Mouse (Mus musculus) left cerebral cortex, postnatal 14 days (tissue): ENCODE measurements around the gene Zdhhc9. TPM values are rescaled to one million over a fixed set of nuclear protein-coding genes. Genes with fewer than 3 reads are reported as not detected.

ENCODE experiments used
- DNase-seq, 2 experiments: peaks; one replicate each; pipeline ENCODE4 v3.0.0; 2021 to 2022; ENCODE audit warnings: low spot score in 2 of 2, mixed read lengths in 1 of 2
- intact Hi-C: fragments of 180-260 bp; cut with DNase I; formaldehyde crosslinking; loops from one replicate; pipeline ENCODE4 v1.15.1; 2025
- total RNA-seq, 2 experiments: library from RNA; stranded (reverse); gene quantifications; 2 replicates each; pipeline ENCODE4 v1.2.3; 2021

Zdhhc9 gene
- total RNA-seq, 2 experiments from 2014 or later = 63.5 to 66.9 TPM

- DNase-seq = no peak
- intact Hi-C loops = no loop called here
Measured at GRCm38 (mm10) chrX:48193235-48194152, 15.2 kb downstream of the Zdhhc9 start.

DNA sequence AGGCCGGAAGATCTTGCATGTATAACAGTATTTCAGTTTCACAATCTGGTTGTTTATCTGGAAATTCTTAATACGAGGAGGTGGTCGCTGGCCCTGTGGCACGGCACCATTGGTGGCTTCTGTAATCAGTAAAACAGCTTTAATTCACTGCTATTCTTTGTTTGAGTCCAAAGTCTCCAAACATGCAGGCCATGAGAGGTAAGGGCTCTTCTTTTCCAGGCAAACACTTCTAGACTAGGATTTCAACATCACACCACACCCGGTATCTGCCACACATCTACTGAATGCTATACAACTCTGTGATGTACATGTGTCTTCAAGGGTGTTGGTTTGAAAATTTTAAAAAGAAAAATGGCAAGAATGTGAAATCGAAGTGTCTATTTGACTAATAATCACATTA, 17.4 kb downstream of the Zdhhc9 start:
- DNase-seq = no peak
- intact Hi-C loops = no loop called here

DNA sequence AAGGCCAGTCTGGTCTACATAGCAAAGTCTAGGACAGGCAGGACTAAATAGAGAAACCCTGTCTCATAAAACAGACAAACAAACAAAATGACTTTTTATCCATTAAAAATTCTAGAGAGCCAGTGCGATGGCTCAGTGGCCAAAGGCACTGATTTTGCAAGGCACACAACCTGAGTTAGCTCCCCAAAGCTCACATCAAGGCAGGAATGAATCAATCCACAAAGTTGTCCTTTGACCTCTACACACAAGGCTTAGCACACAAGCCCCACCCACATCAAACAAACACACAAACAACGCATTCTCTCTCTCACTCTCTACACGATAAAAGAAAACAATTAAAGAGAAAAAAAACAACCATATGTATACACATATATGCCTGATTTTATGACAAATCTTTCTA, 24.0 kb downstream of the Zdhhc9 start:
- DNase-seq = no peak
- intact Hi-C loops = no loop called here

DNA sequence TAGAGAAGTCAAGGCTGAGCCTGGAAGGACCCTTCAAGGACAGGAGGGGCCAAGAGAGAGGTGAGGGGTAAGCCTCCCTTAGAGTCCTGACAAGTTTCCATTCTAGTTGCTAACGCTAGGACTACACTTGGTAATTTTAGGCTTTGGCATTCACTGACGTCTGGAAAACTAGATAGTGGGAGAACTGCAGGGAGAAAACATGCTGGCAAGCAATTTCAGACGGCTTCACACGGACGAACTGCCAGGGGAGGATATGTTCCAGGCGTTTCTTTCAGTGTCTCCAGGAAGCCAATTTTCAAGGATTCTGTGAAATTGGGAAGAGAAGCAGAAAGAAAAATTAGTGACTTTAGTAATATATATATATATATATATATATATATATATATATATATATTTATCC, 26.8 kb downstream of the Zdhhc9 start:
- intact Hi-C loops = no loop called here
- DNase-seq = peak in 1 of 2 experiments; percentile 28

DNA sequence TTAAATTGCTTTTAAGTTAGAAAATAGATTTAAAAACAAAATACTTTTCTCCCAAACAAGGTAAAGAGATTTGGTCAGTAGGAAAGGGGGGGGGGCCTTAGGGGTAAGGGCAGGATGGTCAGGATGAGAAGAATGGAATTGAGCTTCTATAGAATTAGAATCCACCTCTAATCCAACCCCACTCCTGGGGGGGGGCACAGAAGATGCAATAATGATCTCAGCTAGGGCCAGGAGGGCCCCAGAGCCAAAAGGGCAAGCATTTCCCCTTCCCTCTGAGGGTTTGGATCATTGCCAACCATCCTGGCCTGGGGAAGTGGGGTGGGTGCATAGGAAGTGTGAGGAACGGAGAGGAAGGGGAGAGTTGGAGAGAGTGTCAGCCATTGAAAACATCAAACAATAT, 38.3 kb downstream of the Zdhhc9 start:
- intact Hi-C loops = no loop called here
- DNase-seq = no peak

GRCm38 (mm10) chrX:48169892-48170291, 38.8 kb downstream of the Zdhhc9 start:
- DNase-seq = no peak
- intact Hi-C loops = no loop called here

DNA sequence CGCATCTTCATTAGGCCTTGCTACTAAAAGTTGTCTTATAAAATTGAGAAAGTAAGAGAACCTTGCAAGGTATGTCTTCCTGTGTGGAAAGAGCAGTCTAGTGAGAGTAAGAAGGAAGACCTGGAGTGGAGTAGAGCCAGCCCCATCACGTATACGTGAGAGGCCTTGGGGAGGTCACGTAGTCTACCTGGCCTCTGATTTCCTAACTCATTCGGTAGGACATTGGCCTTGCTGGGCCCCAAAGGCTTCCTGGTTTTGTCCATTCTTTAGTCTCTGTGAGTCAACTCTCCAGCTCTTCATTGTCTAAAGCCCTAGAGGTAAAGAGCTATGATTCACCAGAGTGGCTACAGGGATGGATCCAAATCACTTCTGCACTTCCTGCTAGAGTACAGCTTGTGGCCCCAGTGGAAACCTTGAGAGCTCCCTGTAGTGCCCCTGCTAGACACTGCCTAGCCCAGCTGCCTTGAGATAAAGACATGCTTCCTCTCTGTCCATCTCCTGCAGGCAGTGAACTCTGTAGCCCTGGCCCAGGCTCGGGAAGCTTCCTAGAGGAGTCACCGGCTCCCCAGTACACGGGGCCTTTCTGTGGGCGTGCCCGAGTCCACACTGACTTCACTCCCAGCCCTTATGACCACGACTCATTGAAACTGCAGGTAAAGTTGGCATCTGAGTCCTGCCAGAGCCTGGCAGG, 50.3 kb downstream of the Zdhhc9 start:
- no peak for DNase-seq
- intact Hi-C loops = no loop called here

GRCm38 (mm10) chrX:48157396-48157795, 51.3 kb downstream of the Zdhhc9 start:
- DNase-seq = no peak
- intact Hi-C loops = no loop called here

GRCm38 (mm10) chrX:48155489-48155888, 53.2 kb downstream of the Zdhhc9 start:
- intact Hi-C loops = no loop called here
- DNase-seq = peak in 1 of 2 experiments; percentile 18

GRCm38 (mm10) chrX:48153949-48154348, 54.7 kb downstream of the Zdhhc9 start:
- intact Hi-C loops = no loop called here
- DNase-seq = no peak

DNA sequence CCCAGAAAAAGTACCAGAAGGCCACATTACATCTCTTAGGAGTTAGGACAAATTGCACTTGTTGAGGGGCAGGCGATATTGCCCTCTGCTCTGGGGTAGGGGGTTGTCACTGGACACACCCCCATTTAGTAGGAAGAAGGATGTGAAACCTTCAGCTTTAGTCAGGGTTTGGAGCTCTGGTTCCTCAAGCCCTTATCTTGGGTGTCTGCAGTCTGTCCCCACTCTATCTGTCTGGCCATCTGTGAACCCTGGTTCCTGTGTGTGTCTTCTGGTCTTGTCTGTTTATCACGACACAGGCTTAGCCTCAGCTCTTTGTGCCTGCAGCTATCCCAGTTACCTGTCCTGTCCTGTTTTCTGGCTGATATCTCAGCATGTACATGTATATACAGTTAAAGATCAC, 55.3 kb downstream of the Zdhhc9 start:
- DNase-seq = no peak
- intact Hi-C loops = no loop called here

DNA sequence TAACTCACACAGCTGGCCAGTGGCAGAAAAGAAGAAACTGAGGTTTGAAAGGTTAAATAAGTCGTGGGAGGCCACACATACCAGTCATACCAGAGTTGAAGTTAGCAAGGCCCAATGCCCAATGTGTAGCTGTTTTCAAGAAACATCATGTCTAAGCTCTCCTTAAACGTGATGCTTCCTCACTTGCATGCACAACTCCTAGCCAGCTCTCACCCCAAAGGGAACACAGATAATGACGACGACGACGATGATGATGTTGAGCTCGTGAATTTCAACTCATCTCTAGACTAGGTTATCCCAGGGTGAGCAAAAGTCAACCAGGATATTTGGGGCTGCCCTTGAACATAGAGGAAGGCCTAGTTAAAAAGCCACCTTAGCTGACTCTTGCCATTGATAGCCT, 56.6 kb downstream of the Zdhhc9 start:
- intact Hi-C loops = no loop called here
- no peak for DNase-seq

DNA sequence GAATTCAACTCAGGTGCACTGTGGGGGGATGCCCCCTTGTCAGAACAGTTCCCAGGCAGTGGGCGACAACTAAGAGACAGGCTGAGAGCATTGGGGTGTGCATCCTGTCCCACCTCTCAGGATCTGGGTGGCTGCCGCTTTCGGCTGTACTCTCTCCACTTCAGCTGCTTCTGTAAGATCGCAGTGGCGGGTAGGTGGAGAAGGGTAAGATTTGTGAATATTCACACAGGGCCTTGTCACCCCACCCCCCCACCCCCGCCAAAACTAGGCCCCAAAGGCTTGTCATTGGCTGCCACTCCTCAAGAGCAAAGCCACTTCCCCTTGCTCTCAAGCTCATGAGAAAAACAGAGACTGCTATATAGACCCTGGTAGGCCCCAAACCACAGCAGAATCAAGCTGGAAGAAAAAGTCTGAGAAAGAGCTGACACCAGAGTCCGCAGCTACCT, 60.9 kb downstream of the Zdhhc9 start:
- no peak for DNase-seq
- intact Hi-C loops = no loop called here

- intact Hi-C loops = no loop called here
- no peak for DNase-seq
Measured at GRCm38 (mm10) chrX:48147226-48147625, 61.5 kb downstream of the Zdhhc9 start.

- intact Hi-C loops = no loop called here
Measured at GRCm38 (mm10) chrX:48146262-48146661, 62.4 kb downstream of the Zdhhc9 start, which contains the start of gene Sash3. Gene Sash3, plus strand, starts transcription at chrX:48146436.

DNA sequence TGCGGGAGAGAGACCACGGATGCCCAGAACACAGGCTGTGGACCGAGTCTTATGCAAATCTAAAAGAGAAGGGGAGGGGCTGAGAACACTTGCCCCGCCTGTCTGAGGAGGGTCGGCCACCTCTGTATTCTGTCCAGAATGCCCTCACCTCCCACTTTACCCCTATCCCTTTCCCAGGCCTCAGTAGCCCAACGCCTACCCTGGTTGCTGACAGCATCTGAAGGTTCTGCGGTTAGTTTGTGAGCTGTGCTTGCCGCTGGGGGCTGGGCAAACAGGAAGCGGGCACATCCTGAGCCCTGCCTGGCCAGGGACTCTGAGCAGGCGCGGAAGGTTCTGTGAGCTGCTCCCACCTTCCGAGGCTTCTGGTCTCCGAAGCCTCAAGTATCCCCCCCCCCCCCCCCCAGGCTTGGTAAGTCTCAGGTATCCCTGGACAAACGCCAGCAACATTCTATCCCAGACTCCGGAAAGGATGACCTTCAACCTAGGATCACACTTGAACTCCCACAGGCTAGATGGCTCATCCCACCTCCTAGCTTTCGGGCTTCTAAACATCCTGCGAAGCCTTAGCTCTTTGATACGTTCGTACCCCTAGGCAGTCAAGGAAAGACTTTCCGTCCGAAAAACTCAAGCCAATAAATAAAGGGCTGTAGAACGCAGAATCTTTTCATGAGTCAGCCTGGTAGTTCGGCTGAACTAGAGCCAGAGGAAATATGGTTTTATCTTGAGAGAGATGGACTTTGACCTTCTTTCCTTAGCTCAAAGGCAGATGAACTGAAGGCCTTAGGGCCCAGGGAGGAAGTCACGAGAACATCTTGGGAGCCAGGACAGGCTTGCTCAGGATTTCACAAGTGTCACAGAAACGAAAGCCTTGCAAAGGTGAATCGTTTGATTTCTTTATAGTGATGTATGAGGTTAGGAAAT, 65.0 kb downstream of the Zdhhc9 start:
- intact Hi-C loops = no loop called here

More at GRCm38 (mm10) chrX:48146262-48146661, 62.4 kb downstream of the Zdhhc9 start, which contains the start of gene Sash3:
- no peak for DNase-seq

DNA sequence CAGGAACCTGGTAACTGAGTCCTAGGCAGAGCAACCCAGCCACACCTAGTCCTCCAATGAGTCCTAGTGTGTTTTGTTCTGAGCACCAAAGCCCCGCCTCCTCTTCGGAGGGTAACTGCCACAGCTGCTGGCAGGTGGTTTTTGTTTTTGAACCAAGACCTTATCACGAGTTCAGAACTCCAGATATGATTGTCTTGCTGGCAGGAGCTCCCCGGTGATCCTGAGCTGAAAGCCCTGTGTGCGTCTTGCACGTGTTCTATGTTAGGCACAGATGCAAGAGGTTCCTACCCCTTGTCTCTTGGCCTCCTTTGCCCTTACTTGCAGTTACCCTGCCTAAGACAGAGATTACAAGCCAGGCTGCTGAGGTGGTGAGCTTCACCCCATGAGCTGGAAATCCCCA, 67.2 kb downstream of the Zdhhc9 start:
- intact Hi-C loops = no loop called here

More for the DNA sequence above, 65.0 kb downstream of the Zdhhc9 start:
- DNase-seq = no peak

DNA sequence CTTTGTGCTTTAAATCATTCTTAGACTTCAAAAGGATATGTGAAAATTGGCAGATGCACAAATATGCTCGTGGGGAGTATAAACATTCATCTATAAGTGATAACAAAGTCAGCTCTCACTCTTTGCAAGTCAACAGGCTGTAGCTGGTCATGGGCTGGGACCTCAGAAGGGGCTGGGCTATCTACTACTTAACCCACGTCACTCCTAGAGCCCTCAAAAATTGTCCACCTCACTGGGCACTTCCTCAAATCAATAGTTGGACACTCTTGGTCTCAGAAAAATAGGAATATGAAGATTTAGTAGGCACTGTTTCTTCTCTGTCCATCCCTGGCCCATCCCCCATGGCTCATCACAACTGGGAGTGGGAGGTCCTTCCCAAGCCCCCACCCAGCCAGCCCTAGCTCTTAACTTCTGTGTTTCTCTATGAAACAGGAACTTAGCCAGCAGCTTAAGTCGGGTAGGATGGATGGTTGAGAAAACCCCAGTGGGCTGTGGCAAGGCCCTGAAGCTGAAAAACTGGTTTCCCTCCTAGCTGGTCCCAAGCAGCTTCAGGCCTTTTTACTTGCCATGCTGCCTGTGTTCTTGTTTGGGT, 68.3 kb downstream of the Zdhhc9 start:
- no peak for DNase-seq
- intact Hi-C loops = no loop called here

More for the DNA sequence above, 67.2 kb downstream of the Zdhhc9 start:
- DNase-seq = no peak
